Mouse (Mus musculus): ENCODE measurements around the gene Srl. TPM values are rescaled to one million over a fixed set of nuclear protein-coding genes. Genes with fewer than 3 reads are reported as not detected.
A peak's percentile ranks its signal among the peaks of the same experiment; 100 is the strongest.

Gene Srl
- polyA plus RNA-seq, 1 experiment from 2014 or later: 36.9 TPM

DNA sequence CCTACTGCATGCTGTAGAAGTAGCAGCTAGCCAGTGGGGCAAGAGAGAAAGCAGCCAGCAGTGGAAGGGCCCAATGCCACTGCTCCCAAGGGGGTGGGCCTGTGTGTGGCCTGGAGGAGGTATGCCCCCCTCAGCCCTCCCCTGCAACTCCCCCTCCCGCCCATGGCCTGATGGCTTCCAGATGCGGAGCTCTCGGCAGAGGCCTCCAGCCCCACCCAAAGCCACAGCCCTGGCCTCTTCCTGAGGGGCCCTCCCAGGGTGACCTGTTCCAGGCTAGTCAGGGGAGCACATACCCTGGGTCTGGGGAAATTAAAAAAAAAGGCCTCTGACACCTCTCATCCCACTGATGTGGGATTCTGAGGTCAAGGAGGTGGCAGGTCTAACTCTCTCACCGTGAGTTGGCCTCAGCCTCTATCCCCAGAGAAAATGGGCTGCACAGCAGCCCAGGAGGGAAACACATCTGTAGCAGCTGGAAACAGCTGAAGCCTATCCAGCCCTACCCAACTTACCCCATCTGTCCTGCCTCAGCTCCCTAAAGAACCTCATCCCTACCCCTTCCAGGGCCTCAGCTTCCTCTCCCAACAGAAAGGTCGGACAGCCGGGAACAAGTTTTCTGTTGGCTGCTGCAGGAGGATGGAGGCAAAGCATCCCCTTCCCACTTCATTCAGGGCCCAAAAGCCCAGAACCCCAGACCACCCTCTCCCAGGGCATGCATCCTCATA lies 11.4 kb upstream of the Srl start:
- no peaks in the 10 kb centered on the region for H3K9me3 ChIP-seq
- peak; percentile 70 for ATAC-seq (ENCODE audit: insufficient number of reproducible peaks, insufficient read depth, low FRiP score, low TSS enrichment, low read depth)
- peak overlapping the region; percentile 14 for H3K4me3 ChIP-seq (replicated peaks)
- H3K27me3 ChIP-seq: no peaks in the 10 kb centered on the region
- peak overlapping the region; percentile 37 for H3K4me2 ChIP-seq
- H3K27ac ChIP-seq: peak overlapping the region; percentile 95
- WGBS: 9% methylated on average over 6 of the region's 6 CpGs
- peaks cover 52% of the 10 kb centered on the region for H3K4me1 ChIP-seq (replicated peaks)
- H3K36me3 ChIP-seq: peaks cover 40% of the 10 kb centered on the region
- peak overlapping the region; percentile 9; the same call in 1 of the 2 replicates for H3K9ac ChIP-seq (replicated peaks)

DNA sequence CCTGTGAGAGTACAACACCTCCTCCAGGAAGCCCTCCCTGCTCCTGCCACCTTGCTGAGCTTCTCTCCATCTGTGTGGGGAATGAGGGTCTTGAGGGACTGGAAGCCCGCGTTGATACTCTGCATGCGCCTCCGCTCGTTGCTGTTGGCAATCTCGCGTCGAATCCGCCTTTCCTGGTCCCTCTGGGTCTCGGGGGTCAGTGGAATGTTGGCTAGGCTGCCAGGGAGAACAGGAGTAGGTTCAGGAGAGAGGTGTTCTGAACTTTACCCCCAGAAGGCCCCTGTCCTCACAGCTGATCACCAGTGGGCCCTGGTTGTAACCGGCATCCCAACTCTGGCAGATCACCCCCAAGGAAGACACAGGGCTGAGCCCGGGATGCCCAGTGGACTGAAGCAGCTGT lies 10.3 kb upstream of the Srl start:
- no peaks in the 10 kb centered on the region for H3K27me3 ChIP-seq
- H3K4me2 ChIP-seq: peak overlapping the region; percentile 37; the same call in 1 of the 2 replicates
- WGBS: 86% methylated on average over 12 of the region's 12 CpGs
- no peaks in the 10 kb centered on the region for H3K9me3 ChIP-seq
- no peak overlapping the region for H3K4me3 ChIP-seq (replicated peaks)
- H3K9ac ChIP-seq (replicated peaks): no peak overlapping the region
- H3K4me1 ChIP-seq (replicated peaks): peaks cover 42% of the 10 kb centered on the region
- peaks cover 49% of the 10 kb centered on the region for H3K36me3 ChIP-seq
- ATAC-seq (ENCODE audit: insufficient number of reproducible peaks, insufficient read depth, low FRiP score, low TSS enrichment, low read depth): no peak
- peak overlapping the region; percentile 95 for H3K27ac ChIP-seq

DNA sequence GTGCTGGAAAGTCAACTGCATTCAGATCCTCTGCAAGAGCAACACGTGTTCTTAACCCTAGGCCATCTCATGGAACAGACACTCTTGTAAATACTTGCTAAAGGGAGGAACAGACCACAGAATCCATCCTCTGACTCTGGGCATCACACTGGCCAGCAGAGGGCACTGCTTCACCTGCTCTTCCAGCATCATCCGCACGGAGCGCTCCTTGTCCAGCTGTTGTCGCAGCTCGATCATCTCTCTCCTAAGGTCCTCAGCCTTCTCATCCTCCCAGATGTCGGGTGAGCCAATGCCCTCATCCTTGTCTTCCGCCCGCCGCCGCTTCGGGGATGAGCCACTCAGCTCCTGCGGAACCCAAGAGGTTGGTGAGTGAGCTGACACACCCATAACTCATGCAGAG lies 9.4 kb upstream of the Srl start:
- Histone ChIP-seq H3K27me3 (no peaks in the 10 kb centered on the region), H3K9ac (replicated peaks) (no peak overlapping the region), H3K4me3 (replicated peaks) (no peak overlapping the region), H3K27ac (no peak overlapping the region), H3K4me2 (no peak overlapping the region), H3K4me1 (replicated peaks) (peaks cover 34% of the 10 kb centered on the region), H3K36me3 (peaks cover 55% of the 10 kb centered on the region), H3K9me3 (no peaks in the 10 kb centered on the region)
- no peak for ATAC-seq (ENCODE audit: insufficient number of reproducible peaks, insufficient read depth, low FRiP score, low TSS enrichment, low read depth)
- 36% methylated on average over 13 of the region's 13 CpGs for WGBS

DNA sequence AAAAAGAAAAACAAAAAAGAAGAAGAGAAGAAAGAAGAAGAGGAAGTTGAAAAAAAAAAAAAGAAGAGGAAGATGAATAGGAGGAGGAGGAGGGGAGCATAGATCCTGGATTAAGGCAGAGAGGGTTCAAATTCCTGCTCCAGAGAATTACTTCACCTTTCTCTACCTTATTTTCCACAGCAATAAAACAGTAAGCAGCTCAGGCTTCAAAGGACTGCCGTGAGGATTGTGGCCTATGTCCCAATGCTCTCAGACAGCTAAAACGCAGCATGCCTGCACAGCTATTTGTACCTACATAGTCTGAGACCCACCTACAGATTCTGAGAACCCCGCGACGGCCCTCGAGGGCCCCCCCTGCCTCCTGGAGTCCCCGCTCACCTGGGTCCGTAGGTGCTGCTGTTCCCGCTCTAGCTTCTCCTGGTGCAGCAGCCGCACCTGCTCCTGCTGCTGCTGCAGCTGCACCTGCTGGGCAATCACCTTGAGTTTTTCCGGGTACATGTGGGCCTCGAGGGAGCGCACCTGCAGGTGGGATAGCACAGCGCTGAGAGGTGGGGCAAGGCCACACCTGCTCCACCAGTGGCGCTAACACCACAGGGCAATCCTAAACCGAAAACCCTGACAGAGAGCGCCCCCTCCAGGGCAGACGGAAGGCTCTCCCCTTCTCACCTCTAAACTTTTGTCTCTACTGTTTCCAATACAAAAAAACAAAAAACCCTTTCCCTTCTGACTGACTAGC lies 7.5 kb upstream of the Srl start:
- Histone ChIP-seq H3K9me3 (no peaks in the 10 kb centered on the region), H3K4me3 (replicated peaks) (no peak overlapping the region), H3K9ac (replicated peaks) (no peak overlapping the region), H3K4me2 (no peak overlapping the region), H3K27me3 (no peaks in the 10 kb centered on the region), H3K4me1 (replicated peaks) (peaks cover 27% of the 10 kb centered on the region), H3K36me3 (peaks cover 68% of the 10 kb centered on the region), H3K27ac (no peak overlapping the region)
- ATAC-seq (ENCODE audit: insufficient number of reproducible peaks, insufficient read depth, low FRiP score, low TSS enrichment, low read depth): no peak
- 85% methylated on average over 18 of the region's 18 CpGs for WGBS

DNA sequence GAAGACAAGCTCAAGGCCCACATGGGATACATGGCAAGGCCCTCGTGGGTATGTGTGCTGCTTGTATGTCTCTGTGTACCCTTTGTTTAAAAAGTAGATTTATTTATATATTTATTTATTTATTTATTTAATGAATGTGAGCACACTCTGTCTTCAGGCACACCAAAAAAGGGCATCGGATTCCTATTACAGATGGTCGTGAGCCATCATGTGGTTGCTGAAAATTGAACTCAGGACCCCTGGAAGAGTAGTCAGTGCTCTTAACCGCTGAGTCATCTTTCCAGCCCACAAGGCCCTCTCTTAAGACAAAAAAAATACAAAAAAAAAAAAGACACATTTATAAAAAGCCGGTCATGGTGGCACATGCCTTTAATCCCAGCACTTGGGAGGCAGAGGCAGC lies 6.0 kb upstream of the Srl start:
- peaks cover 12% of the 10 kb centered on the region for H3K4me1 ChIP-seq (replicated peaks)
- WGBS: 92% methylated on average over 5 of the region's 5 CpGs
- H3K27ac ChIP-seq: no peak overlapping the region
- H3K9ac ChIP-seq (replicated peaks): no peak overlapping the region
- no peak for ATAC-seq (ENCODE audit: insufficient number of reproducible peaks, insufficient read depth, low FRiP score, low TSS enrichment, low read depth)
- no peak overlapping the region for H3K4me2 ChIP-seq
- H3K4me3 ChIP-seq (replicated peaks): no peak overlapping the region
- H3K27me3 ChIP-seq: no peaks in the 10 kb centered on the region
- peaks cover 68% of the 10 kb centered on the region for H3K36me3 ChIP-seq
- H3K9me3 ChIP-seq: no peaks in the 10 kb centered on the region

DNA sequence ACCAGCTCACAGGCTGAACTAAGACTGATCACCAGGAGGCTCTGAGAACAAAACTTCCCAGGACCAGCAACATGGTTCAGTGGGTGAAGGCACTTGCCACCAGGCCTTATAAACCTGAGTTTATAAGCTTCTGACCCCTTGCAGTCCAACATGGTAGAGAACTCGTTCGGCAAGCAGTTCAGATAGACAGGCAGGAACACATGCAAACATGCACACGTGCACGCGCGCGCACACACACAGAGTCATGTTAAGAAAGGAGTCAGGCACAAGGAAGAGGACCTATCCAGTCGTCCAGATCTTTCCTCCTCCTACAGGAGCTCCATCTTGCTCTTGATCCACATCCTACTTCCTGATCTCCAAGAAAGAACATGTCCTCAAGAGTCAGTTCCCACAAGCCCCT lies 5.2 kb upstream of the Srl start:
- H3K27ac ChIP-seq: no peak overlapping the region
- H3K4me3 ChIP-seq (replicated peaks): no peak overlapping the region
- H3K4me2 ChIP-seq: no peak overlapping the region
- H3K9ac ChIP-seq (replicated peaks): no peak overlapping the region
- peaks cover 9% of the 10 kb centered on the region for H3K4me1 ChIP-seq (replicated peaks)
- H3K9me3 ChIP-seq: no peaks in the 10 kb centered on the region
- H3K27me3 ChIP-seq: no peaks in the 10 kb centered on the region
- WGBS: 93% methylated on average over 8 of the region's 8 CpGs
- no peak for ATAC-seq (ENCODE audit: insufficient number of reproducible peaks, insufficient read depth, low FRiP score, low TSS enrichment, low read depth)
- peaks cover 67% of the 10 kb centered on the region for H3K36me3 ChIP-seq

DNA sequence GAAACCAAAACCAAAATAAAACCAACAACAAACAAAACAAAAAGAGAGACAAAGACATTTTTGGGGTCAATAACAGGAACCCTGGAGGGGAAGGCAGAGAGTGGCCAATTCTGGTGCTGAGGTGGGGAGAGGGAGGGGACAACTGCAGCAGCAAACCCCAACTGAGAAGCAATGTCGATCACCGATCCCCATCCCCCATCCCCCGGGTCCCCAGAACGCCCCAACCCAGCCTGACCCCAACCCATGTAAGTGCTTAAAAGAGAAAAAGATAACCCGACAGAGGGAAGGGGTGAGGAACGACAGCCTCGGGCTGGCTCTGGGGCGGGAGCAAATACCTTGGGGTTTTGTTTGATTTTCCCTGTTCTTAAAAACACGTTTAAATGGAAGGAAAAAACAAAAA lies 3.2 kb upstream of the Srl start:
- Histone ChIP-seq H3K27me3 (no peaks in the 10 kb centered on the region), H3K9me3 (no peaks in the 10 kb centered on the region), H3K4me2 (no peak overlapping the region), H3K4me3 (replicated peaks) (no peak overlapping the region), H3K27ac (no peak overlapping the region), H3K4me1 (replicated peaks) (peaks cover 6% of the 10 kb centered on the region), H3K36me3 (peaks cover 53% of the 10 kb centered on the region), H3K9ac (replicated peaks) (no peak overlapping the region)
- no peak for ATAC-seq (ENCODE audit: insufficient number of reproducible peaks, insufficient read depth, low FRiP score, low TSS enrichment, low read depth)
- WGBS: 78% methylated on average over 9 of the region's 9 CpGs

DNA sequence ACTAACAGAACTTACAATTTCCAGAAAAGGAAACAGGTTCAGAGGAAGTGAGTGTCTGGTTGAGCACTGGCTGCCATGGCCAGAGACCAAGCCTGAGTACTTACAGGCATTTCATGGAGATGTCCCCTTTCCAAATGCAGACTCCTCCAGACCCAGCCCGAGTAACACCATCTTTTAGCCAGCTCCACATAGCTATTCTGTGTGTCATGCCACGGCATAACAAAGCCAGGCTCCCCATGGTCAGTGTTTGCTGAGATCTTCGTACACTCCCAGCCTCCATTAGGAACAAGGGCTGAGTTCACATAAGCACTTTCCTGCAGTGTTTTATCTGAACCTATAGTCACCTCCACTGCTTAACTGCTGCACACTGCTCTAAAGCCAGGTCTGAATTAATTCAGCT lies 1.6 kb upstream of the Srl start:
- H3K4me1 ChIP-seq (replicated peaks): peaks cover 6% of the 10 kb centered on the region
- H3K27ac ChIP-seq: no peak overlapping the region
- 82% methylated on average over 3 of the region's 3 CpGs for WGBS
- H3K4me2 ChIP-seq: no peak overlapping the region
- no peak overlapping the region for H3K4me3 ChIP-seq (replicated peaks)
- peaks cover 37% of the 10 kb centered on the region for H3K36me3 ChIP-seq
- no peak for ATAC-seq (ENCODE audit: insufficient number of reproducible peaks, insufficient read depth, low FRiP score, low TSS enrichment, low read depth)
- no peak overlapping the region for H3K9ac ChIP-seq (replicated peaks)
- H3K9me3 ChIP-seq: no peaks in the 10 kb centered on the region
- no peaks in the 10 kb centered on the region for H3K27me3 ChIP-seq

DNA sequence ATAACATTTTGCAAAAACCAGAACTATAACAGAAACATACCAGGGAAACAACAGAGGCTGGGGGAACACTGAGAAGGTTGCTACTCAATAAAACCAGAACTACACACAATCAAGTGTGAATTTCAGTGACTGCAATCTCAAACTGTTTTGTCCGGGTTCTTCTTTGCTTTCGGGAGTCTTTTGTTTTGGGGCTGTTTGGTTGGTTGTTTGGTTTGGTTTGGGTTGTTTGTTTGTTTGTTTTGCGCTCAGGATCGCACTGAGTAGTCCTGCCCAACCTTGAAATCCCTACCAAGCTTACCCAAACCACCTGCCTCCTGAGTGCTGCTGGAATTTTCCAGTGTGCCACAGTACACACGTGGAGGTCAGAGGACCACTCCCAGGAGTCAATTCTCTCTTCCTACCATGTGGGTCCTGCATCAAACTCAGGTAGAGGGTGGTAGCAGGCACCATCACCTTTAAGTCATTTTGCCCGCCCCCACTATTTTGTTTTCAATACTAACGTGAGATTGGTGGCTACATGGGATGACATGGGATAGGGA lies 689 bp upstream of the Srl start:
- Histone ChIP-seq H3K4me3 (replicated peaks) (peak overlapping the region; percentile 47), H3K4me2 (peak overlapping the region; percentile 46), H3K4me1 (replicated peaks) (peaks cover 6% of the 10 kb centered on the region), H3K36me3 (peaks cover 30% of the 10 kb centered on the region), H3K27me3 (no peaks in the 10 kb centered on the region), H3K9me3 (no peaks in the 10 kb centered on the region), H3K27ac (peak overlapping the region; percentile 20; the same call in 1 of the 2 replicates), H3K9ac (replicated peaks) (peak overlapping the region; percentile 18; the same call in 1 of the 2 replicates)
- 0 out of 2 replicates have a peak, but pooled peaks have one; percentile 2 for ATAC-seq (ENCODE audit: insufficient number of reproducible peaks, insufficient read depth, low FRiP score, low TSS enrichment, low read depth)
- 50% methylated on average over 7 of the region's 7 CpGs for WGBS

DNA sequence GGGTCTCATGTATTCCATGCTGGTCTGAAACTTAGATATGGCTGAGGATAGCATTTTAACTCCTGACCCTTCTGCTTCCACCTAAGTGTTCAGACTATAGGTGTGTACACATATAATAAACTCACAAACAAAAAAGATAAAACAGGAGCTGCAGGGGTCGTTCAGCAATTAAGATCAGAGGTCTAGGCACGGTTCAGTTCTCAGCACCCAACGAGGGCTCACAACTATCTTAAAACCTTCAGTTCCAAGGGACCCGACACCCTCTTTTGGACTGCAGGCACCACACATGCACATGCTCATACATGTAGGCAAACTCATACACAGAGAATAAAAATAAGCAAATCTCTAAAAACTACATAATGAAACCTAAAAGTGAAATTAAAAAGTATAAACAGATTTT lies 583 bp downstream of the Srl start:
- H3K27ac ChIP-seq: no peak overlapping the region
- peak overlapping the region; percentile 47 for H3K4me3 ChIP-seq (replicated peaks)
- no peaks in the 10 kb centered on the region for H3K9me3 ChIP-seq
- no peak for ATAC-seq (ENCODE audit: insufficient number of reproducible peaks, insufficient read depth, low FRiP score, low TSS enrichment, low read depth)
- peak overlapping the region; percentile 52 for H3K4me2 ChIP-seq
- peak overlapping the region; percentile 58; the same call in 1 of the 2 replicates for H3K9ac ChIP-seq (replicated peaks)
- peaks cover 17% of the 10 kb centered on the region for H3K36me3 ChIP-seq
- WGBS: 66% methylated on average over 4 of the region's 4 CpGs
- H3K27me3 ChIP-seq: no peaks in the 10 kb centered on the region
- peaks cover 6% of the 10 kb centered on the region for H3K4me1 ChIP-seq (replicated peaks)

DNA sequence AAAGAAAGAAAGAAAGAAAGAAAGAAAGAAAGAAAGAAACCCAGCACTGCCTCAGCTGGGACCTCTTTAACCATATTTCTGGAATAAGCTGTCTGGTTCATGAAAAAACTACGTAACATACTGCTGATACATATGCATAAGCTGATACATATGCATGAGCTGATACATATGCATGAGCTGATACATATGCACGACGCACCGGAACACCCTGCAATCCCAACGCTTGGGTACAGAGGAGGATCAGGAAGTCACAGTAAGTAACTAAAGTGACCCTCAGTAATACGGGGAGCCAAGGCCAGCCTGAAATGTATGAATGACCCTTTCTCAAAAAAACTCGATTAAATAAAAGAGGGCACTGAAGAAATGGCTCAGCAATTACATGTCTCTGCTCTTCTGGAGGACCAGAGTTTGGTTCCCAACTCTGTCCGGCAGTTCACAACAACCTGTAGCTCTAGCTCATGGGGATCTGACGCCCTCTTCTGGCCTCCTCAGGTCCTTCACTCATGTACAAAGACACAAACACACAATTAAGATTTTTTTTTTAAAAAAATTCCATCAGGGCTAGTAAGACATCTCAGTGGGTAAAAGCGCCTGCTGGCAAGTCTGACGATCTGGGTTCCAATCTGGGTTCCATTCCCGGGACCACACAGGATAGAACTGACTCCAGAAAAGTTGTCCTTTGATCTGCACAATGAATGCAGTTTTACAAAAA lies 1.4 kb downstream of the Srl start:
- peaks cover 6% of the 10 kb centered on the region for H3K4me1 ChIP-seq (replicated peaks)
- H3K9ac ChIP-seq (replicated peaks): no peak overlapping the region
- no peaks in the 10 kb centered on the region for H3K9me3 ChIP-seq
- H3K4me2 ChIP-seq: 0 out of 2 replicates have a peak overlapping the region, but pooled peaks have one; percentile 52
- no peak for ATAC-seq (ENCODE audit: insufficient number of reproducible peaks, insufficient read depth, low FRiP score, low TSS enrichment, low read depth)
- no peak overlapping the region for H3K4me3 ChIP-seq (replicated peaks)
- 88% methylated on average over 12 of the region's 12 CpGs for WGBS
- H3K27ac ChIP-seq: no peak overlapping the region
- no peaks in the 10 kb centered on the region for H3K27me3 ChIP-seq
- H3K36me3 ChIP-seq: peaks cover 9% of the 10 kb centered on the region
